Mouse (Mus musculus) brain, embryonic 14.5 days (tissue): ENCODE results near the gene Alg11.

Experiments used
- CTCF ChIP-seq: fragments of 200-500 bp; IDR thresholded peaks from 2 replicates; pipeline ENCODE4 v1.5.1; 2012; ENCODE audit warnings: inconsistent platforms, mild to moderate bottlenecking, moderate library complexity, borderline replicate concordance; ENCODE audit not compliant: insufficient read depth, insufficient read length; ENCODE audit errors: extremely low read depth
- POLR2A ChIP-seq: fragments of 200-500 bp; IDR thresholded peaks from 2 replicates; pipeline ENCODE4 v1.6.1; 2012; ENCODE audit warnings: mild to moderate bottlenecking, inconsistent platforms, borderline replicate concordance; ENCODE audit not compliant: poor library complexity, insufficient read depth, insufficient read length, severe bottlenecking; ENCODE audit errors: extremely low read depth

GRCm38 (mm10) chr8:22107020-22107419, 46.5 kb downstream of the Alg11 start:
- TF ChIP-seq POLR2A = no peak
- TF ChIP-seq CTCF = no peak
